Mouse (Mus musculus) MEL (cell line): ENCODE results near the gene Ski. TPM values are rescaled to one million over a fixed set of nuclear protein-coding genes. Genes with fewer than 3 reads are reported as not detected.

Experiments
- DNase-seq: peaks from one replicate; pipeline ENCODE4 v3.0.0; 2011; ENCODE audit warnings: low read depth, low spot score
- H3K27ac ChIP-seq: 2 replicates; pipeline ENCODE4 v1.5.1; 2012; ENCODE audit warnings: low read depth, mild to moderate bottlenecking, control low read depth, low read length, moderate library complexity; ENCODE audit not compliant: control insufficient read depth
- H3K27me3 ChIP-seq, 2 experiments: fragments of 150-350 bp in 1 of 2; sonication (generic) in 1 of 2; 2 replicates each; pipeline ENCODE4 v1.6.1; 2012; ENCODE audit warnings: low read length in 2 of 2, mild to moderate bottlenecking in 2 of 2, improper control_type of control experiment in 1 of 2, moderate library complexity in 1 of 2; ENCODE audit not compliant: insufficient read depth in 2 of 2, control insufficient read depth in 1 of 2
- H3K36me3 ChIP-seq, 2 experiments: 2 replicates each; pipeline ENCODE4 v1.6.1; 2012 to 2014; ENCODE audit warnings: low read length in 2 of 2, improper control_type of control experiment in 1 of 2, inconsistent platforms in 1 of 2, mild to moderate bottlenecking in 1 of 2; ENCODE audit not compliant: insufficient read depth in 2 of 2, control insufficient read depth in 1 of 2
- H3K4me1 ChIP-seq, 2 experiments: fragments of 150-350 bp in 1 of 2; sonication (generic) in 1 of 2; 2 replicates each; pipeline ENCODE4 v1.6.1; 2012; ENCODE audit warnings: low read length in 2 of 2, improper control_type of control experiment in 1 of 2, mild to moderate bottlenecking in 1 of 2; ENCODE audit not compliant: insufficient read depth in 2 of 2, control insufficient read depth in 1 of 2
- H3K4me3 ChIP-seq, 2 experiments: fragments of 150-350 bp in 1 of 2; sonication (generic) in 1 of 2; 2 replicates each; pipeline ENCODE4 v1.5.1; 2012; ENCODE audit warnings: low read depth in 2 of 2, low read length in 2 of 2, mild to moderate bottlenecking in 2 of 2, moderate library complexity in 2 of 2, control low read depth in 1 of 2, improper control_type of control experiment in 1 of 2; ENCODE audit not compliant: control insufficient read depth in 1 of 2, insufficient read depth in 1 of 2
- H3K79me2 ChIP-seq: 2 replicates; pipeline ENCODE4 v1.6.1; 2012; ENCODE audit warnings: mild to moderate bottlenecking, low read length, moderate library complexity; ENCODE audit not compliant: control insufficient read depth, poor library complexity, insufficient read depth
- H3K9ac ChIP-seq: 2 replicates; pipeline ENCODE4 v1.6.1; 2012; ENCODE audit warnings: low read depth, mild to moderate bottlenecking, control low read depth, low read length, moderate library complexity; ENCODE audit not compliant: control insufficient read depth, poor library complexity, severe bottlenecking
- H3K9me3 ChIP-seq: fragments of 150-350 bp; sonication (generic); replicated peaks from 2 replicates; pipeline ENCODE4 v1.6.1; 2012; ENCODE audit warnings: mild to moderate bottlenecking, low read length, improper control_type of control experiment, moderate library complexity; ENCODE audit not compliant: insufficient read depth
- BHLHE40 ChIP-seq: IDR thresholded peaks from 2 replicates; pipeline ENCODE4 v1.6.1; 2012; ENCODE audit warnings: low read depth, mild to moderate bottlenecking, inconsistent platforms, low read length, improper control_type of control experiment, borderline replicate concordance
- E2F4 ChIP-seq: IDR thresholded peaks from 2 replicates; pipeline ENCODE4 v1.6.1; 2011; ENCODE audit warnings: low read depth, low read length, improper control_type of control experiment, borderline replicate concordance
- ELF1 ChIP-seq: IDR thresholded peaks from 2 replicates; pipeline ENCODE4 v1.6.1; 2014; ENCODE audit warnings: low read depth, mild to moderate bottlenecking, inconsistent platforms, low read length, improper control_type of control experiment, moderate library complexity
- EP300 ChIP-seq, 2 experiments: IDR thresholded peaks; 2 replicates each; pipeline ENCODE4 v1.6.1; 2011; ENCODE audit warnings: improper control_type of control experiment in 2 of 2, low read length in 2 of 2, low read depth in 1 of 2, mild to moderate bottlenecking in 1 of 2
- GABPA ChIP-seq: IDR thresholded peaks from 2 replicates; pipeline ENCODE4 v1.6.1; 2012; ENCODE audit warnings: low read depth, mild to moderate bottlenecking, inconsistent platforms, low read length, improper control_type of control experiment, moderate library complexity
- HCFC1 ChIP-seq: IDR thresholded peaks from 2 replicates; pipeline ENCODE4 v1.6.1; 2012; ENCODE audit warnings: low read depth, mild to moderate bottlenecking, inconsistent platforms, low read length, improper control_type of control experiment, moderate library complexity
- JUND ChIP-seq: IDR thresholded peaks from 2 replicates; pipeline ENCODE4 v1.6.1; 2011; ENCODE audit warnings: low read depth, mild to moderate bottlenecking, improper control_type of control experiment, low read length
- KAT2A ChIP-seq: conservative IDR thresholded peaks from 2 replicates; pipeline ENCODE4 v1.6.1; 2012; ENCODE audit warnings: low read depth, low read length, improper control_type of control experiment, inconsistent platforms
- MAFK ChIP-seq: IDR thresholded peaks from 2 replicates; pipeline ENCODE4 v1.6.1; 2011; ENCODE audit warnings: low read depth, mild to moderate bottlenecking, low read length, improper control_type of control experiment, borderline replicate concordance
- MAX ChIP-seq: IDR thresholded peaks from 2 replicates; pipeline ENCODE4 v1.6.1; 2011; ENCODE audit warnings: low read length, improper control_type of control experiment
- MEF2A ChIP-seq: IDR thresholded peaks from 2 replicates; pipeline ENCODE4 v1.6.1; 2014; ENCODE audit warnings: low read depth, mild to moderate bottlenecking, inconsistent platforms, low read length, improper control_type of control experiment; ENCODE audit not compliant: poor library complexity, insufficient replicate concordance, severe bottlenecking; ENCODE audit errors: extremely low read depth
- MYB ChIP-seq: IDR thresholded peaks from 2 replicates; pipeline ENCODE4 v1.6.1; 2011; ENCODE audit warnings: mild to moderate bottlenecking, low read depth, low read length, improper control_type of control experiment
- MYC ChIP-seq: IDR thresholded peaks from 2 replicates; pipeline ENCODE4 v1.6.1; 2011; ENCODE audit warnings: low read depth, mild to moderate bottlenecking, low read length, improper control_type of control experiment, moderate library complexity
- NRF1 ChIP-seq: IDR thresholded peaks from 2 replicates; pipeline ENCODE4 v1.6.1; 2014; ENCODE audit warnings: low read depth, mild to moderate bottlenecking, inconsistent platforms, low read length, improper control_type of control experiment, moderate library complexity; ENCODE audit not compliant: poor library complexity, insufficient read depth, severe bottlenecking
- POLR2A ChIP-seq, 2 experiments: IDR thresholded peaks; 2 replicates each; pipeline ENCODE4 v1.6.1; 2011 to 2012; ENCODE audit warnings: low read length in 2 of 2, mild to moderate bottlenecking in 2 of 2, control low read depth in 1 of 2, improper control_type of control experiment in 1 of 2, low read depth in 1 of 2, moderate library complexity in 1 of 2; ENCODE audit not compliant: control insufficient read depth in 1 of 2, insufficient read depth in 1 of 2, poor library complexity in 1 of 2
- POLR2AphosphoS2 ChIP-seq: IDR thresholded peaks from 2 replicates; pipeline ENCODE4 v1.6.1; 2011; ENCODE audit warnings: low read length, improper control_type of control experiment
- POLR2AphosphoS5 ChIP-seq: IDR thresholded peaks from 2 replicates; pipeline ENCODE4 v1.6.1; 2012; ENCODE audit warnings: low read depth, borderline replicate concordance, mild to moderate bottlenecking, inconsistent platforms, low read length, moderate library complexity, mixed read lengths
- RAD21 ChIP-seq: IDR thresholded peaks from 2 replicates; pipeline ENCODE4 v1.6.1; 2011; ENCODE audit warnings: mild to moderate bottlenecking, low read depth, low read length, improper control_type of control experiment
- RCOR1 ChIP-seq: IDR thresholded peaks from 2 replicates; pipeline ENCODE4 v1.6.1; 2012; ENCODE audit warnings: low read depth, mild to moderate bottlenecking, inconsistent platforms, low read length, improper control_type of control experiment
- SIN3A ChIP-seq: IDR thresholded peaks from 2 replicates; pipeline ENCODE4 v1.6.1; 2012; ENCODE audit warnings: low read length, improper control_type of control experiment, inconsistent platforms
- SMC3 ChIP-seq: IDR thresholded peaks from 2 replicates; pipeline ENCODE4 v1.6.1; 2011; ENCODE audit warnings: low read depth, low read length, improper control_type of control experiment
- TAL1 ChIP-seq: IDR thresholded peaks from 2 replicates; pipeline ENCODE4 v1.6.1; 2012; ENCODE audit warnings: mild to moderate bottlenecking, inconsistent platforms, low read length, moderate library complexity, mixed read lengths
- TBP ChIP-seq: IDR thresholded peaks from 2 replicates; pipeline ENCODE4 v1.8.0; 2011; ENCODE audit warnings: low read depth, low read length, improper control_type of control experiment
- TCF12 ChIP-seq: IDR thresholded peaks from 2 replicates; pipeline ENCODE4 v1.6.1; 2014; ENCODE audit warnings: low read depth, mild to moderate bottlenecking, inconsistent platforms, low read length, improper control_type of control experiment, moderate library complexity
- UBTF ChIP-seq: IDR thresholded peaks from 2 replicates; pipeline ENCODE4 v1.6.1; 2012; ENCODE audit warnings: low read depth, mild to moderate bottlenecking, inconsistent platforms, low read length, improper control_type of control experiment, moderate library complexity, borderline replicate concordance; ENCODE audit not compliant: insufficient read depth
- USF1 ChIP-seq: IDR thresholded peaks from 2 replicates; pipeline ENCODE4 v1.6.1; 2014; ENCODE audit warnings: low read depth, mild to moderate bottlenecking, inconsistent platforms, low read length, improper control_type of control experiment, moderate library complexity
- USF2 ChIP-seq, 2 experiments: IDR thresholded peaks; 2 replicates each; pipeline ENCODE4 v1.6.1; 2011 to 2012; ENCODE audit warnings: improper control_type of control experiment in 2 of 2, low read length in 2 of 2, borderline replicate concordance in 1 of 2, inconsistent platforms in 1 of 2, low read depth in 1 of 2, mild to moderate bottlenecking in 1 of 2; ENCODE audit not compliant: insufficient read depth in 1 of 2
- ZC3H11A ChIP-seq: IDR thresholded peaks from 2 replicates; pipeline ENCODE4 v1.6.1; 2012; ENCODE audit warnings: low read depth, mild to moderate bottlenecking, inconsistent platforms, low read length, improper control_type of control experiment
- ZMIZ1 ChIP-seq: IDR thresholded peaks from 2 replicates; pipeline ENCODE4 v1.6.1; 2012; ENCODE audit warnings: low read depth, mild to moderate bottlenecking, inconsistent platforms, low read length, improper control_type of control experiment, moderate library complexity
- polyA plus RNA-seq, 2 experiments: library from polyadenylated mRNA; stranded (reverse) in 1 of 2; unstranded in 1 of 2; fragments of >175 nt in 1 of 2; fragments of >200 nt in 1 of 2; gene quantifications; 2 replicates each; pipeline versions ENCODE4 v1.2.1 to v1.2.4; 2012; ENCODE audit warnings: low replicate concordance in 2 of 2, low read depth in 1 of 2; ENCODE audit not compliant: insufficient read length in 2 of 2, insufficient read depth in 1 of 2, missing spikeins in 1 of 2
- total RNA-seq: library from RNA; depleted of rRNA; stranded (reverse); fragments of 300-350 nt; gene quantifications from 2 replicates; pipeline ENCODE4 v1.2.3, GENCODE M21; 2012

Ski gene
- total and polyA plus RNA-seq, 3 experiments: 6.9 to 16.1 TPM; not detected in 1

- no peak for TF ChIP-seq ZC3H11A
- no peak for TF ChIP-seq MEF2A
- TF ChIP-seq UBTF: no peak
- TF ChIP-seq POLR2A (IDR thresholded peaks at IDR 0.05; ENCODE audit: control insufficient read depth in 1 of 2, insufficient read depth in 1 of 2, low read depth in 1 of 2, low read length in 2 of 2, poor library complexity in 1 of 2): no peak
- no peak for TF ChIP-seq TBP
- TF ChIP-seq JUND: no peak
- TF ChIP-seq MYB: no peak
- TF ChIP-seq SMC3: no peak
- TF ChIP-seq TCF12: no peak
- no peak for TF ChIP-seq TAL1
- no peak for TF ChIP-seq RCOR1
- TF ChIP-seq POLR2AphosphoS5: no peak
- TF ChIP-seq MYC: no peak
- no peak for TF ChIP-seq ZMIZ1
- TF ChIP-seq KAT2A: no peak
- TF ChIP-seq MAFK: no peak
- TF ChIP-seq USF2 (IDR thresholded peaks at IDR 0.05; ENCODE audit: borderline replicate concordance in 1 of 2, insufficient read depth in 1 of 2, low read depth in 1 of 2, low read length in 2 of 2): no peak
- TF ChIP-seq RAD21: no peak
- no peak for TF ChIP-seq POLR2AphosphoS2
- H3K79me2 ChIP-seq: peaks cover 7% of the 10 kb centered on the region; the same call in 1 of the 2 replicates
- H3K9me3 ChIP-seq: no peaks in the 10 kb centered on the region
- no peak overlapping the region for H3K4me3 ChIP-seq
- H3K9ac ChIP-seq: no peak overlapping the region
- H3K36me3 ChIP-seq: peaks cover 0 to 5% of the 10 kb centered on the region in 2 experiments; a peak in 2 of 4 replicates
- H3K27ac ChIP-seq: no peak overlapping the region
- H3K4me1 ChIP-seq: peaks cover 0 to 11% of the 10 kb centered on the region in 2 experiments; a peak in 1 of 4 replicates
- DNase-seq: no peak
- H3K27me3 ChIP-seq: no peaks in the 10 kb centered on the region
These were observed 24.7 kb downstream of the Ski start for GRCm38 (mm10) chr4:155197726-155198125.

- no peaks in the 10 kb centered on the region for H3K4me1 ChIP-seq
These were observed 27.2 kb downstream of the Ski start for GRCm38 (mm10) chr4:155195204-155195603.

More at GRCm38 (mm10) chr4:155195204-155195603, 27.2 kb downstream of the Ski start:
- Histone ChIP-seq H3K9me3 (no peaks in the 10 kb centered on the region), H3K9ac (no peak overlapping the region), H3K4me3 (no peak overlapping the region), H3K79me2 (peaks cover 3% of the 10 kb centered on the region; the same call in 1 of the 2 replicates), H3K36me3 (no peaks in the 10 kb centered on the region), H3K27ac (no peak overlapping the region), H3K27me3 (no peaks in the 10 kb centered on the region)
- DNase-seq: no peak
- TF ChIP-seq E2F4 (no peak), ZC3H11A (no peak), ELF1 (no peak), MAX (no peak), EP300 (IDR thresholded peaks at IDR 0.05; ENCODE audit: low read depth in 1 of 2, low read length in 2 of 2) (no peak), USF1 (no peak), SIN3A (no peak), HCFC1 (no peak), USF2 (IDR thresholded peaks at IDR 0.05; ENCODE audit: borderline replicate concordance in 1 of 2, insufficient read depth in 1 of 2, low read depth in 1 of 2, low read length in 2 of 2) (no peak), MYC (no peak), BHLHE40 (no peak), NRF1 (no peak), TCF12 (no peak), SMC3 (no peak), POLR2AphosphoS5 (no peak), GABPA (no peak)
